In the genomic region with DNA sequence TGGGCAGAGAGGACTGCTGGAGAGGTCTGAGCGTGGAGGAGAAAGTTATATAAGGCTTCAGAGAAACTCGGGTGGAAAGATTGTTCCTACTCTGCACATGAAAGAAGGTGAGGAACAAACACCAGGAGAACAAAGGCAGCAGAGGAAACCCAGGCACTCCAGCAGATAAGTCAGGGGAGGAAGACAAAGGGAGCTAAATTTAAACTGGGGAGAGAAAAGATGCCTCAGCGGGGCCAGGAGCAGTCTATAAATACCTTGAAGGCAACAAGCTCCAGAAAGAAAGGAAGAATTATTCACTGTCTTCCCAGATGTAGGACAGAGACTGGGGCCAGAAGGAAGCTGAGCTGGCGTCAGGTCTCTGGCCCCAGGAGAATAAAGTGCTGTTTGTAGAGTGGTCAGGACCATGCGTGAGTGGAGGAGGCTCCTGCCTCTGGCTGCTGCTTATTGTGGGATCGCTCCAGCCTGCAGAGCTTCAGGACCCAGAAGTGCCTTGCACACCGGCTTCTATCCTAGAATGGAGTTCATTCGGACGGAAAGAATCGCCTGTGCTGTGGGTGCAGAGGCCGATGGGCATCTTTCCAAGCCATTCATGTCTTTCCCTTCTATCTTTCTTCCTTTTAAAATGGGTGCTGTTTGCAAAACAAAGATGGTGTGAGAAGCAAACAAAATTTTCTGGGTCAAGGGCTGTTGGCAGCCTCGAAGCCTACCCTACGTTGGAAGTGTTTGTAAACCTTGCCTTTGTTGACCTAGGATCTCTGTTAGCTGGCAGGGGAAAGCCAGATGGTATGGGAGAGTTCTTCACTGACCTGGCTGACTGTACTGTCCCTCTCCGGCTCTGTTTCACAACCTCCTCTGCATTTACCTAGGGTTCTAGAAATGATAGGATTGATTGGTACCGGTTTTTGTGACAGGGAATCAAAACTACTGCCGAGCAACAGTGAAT, we compare ENCODE assay signal across 8 mouse cellular contexts. TPM values are rescaled to one million over a fixed set of nuclear protein-coding genes. Genes with fewer than 3 reads are reported as not detected.
DNase-seq lines count a peak whose midpoint lies in the region; ATAC-seq and TF ChIP-seq lines count a peak whose summit lies in the region.

No protein-coding gene starts in this region.

- TF ChIP-seq CTCF in stomach, postnatal 0 days (IDR thresholded peaks at IDR 0.05; ENCODE audit: low read depth) = no peak

- ATAC-seq in forebrain, embryonic 11.5 days (replicated peaks; ENCODE audit: low FRiP score) = peak; percentile 24; the same call in 1 of the 2 replicates
- no peak for ATAC-seq in forebrain, embryonic 13.5 days
- no peak for ATAC-seq in heart, embryonic 13.5 days (ENCODE audit: extremely low read depth, insufficient number of reproducible peaks, low FRiP score, low TSS enrichment)
- ATAC-seq in stomach, postnatal 0 days (ENCODE audit: low FRiP score, low TSS enrichment) = 0 out of 2 replicates have a peak, but pooled peaks have one; percentile 40

- 47% methylated on average over 16 of the region's 16 CpGs for WGBS in forebrain, embryonic 11.5 days
- 37% methylated on average over 16 of the region's 16 CpGs for WGBS in forebrain, embryonic 13.5 days
- 34% methylated on average over 16 of the region's 16 CpGs for WGBS in heart, embryonic 13.5 days
- WGBS in stomach, postnatal 0 days = 31% methylated on average over 16 of the region's 16 CpGs

- no peak overlapping the region for H3K4me2 ChIP-seq in forebrain, embryonic 11.5 days (ENCODE audit: low read depth, low read length, severe bottlenecking)
- H3K4me2 ChIP-seq in forebrain, embryonic 13.5 days = no peak overlapping the region
- peak overlapping the region; percentile 60 for H3K4me2 ChIP-seq in heart, embryonic 13.5 days
- H3K4me2 ChIP-seq in stomach, postnatal 0 days (replicated peaks; ENCODE audit: low read depth) = 0 out of 2 replicates have a peak overlapping the region, but pooled peaks have one; percentile 5

- H3K9me3 ChIP-seq in forebrain, embryonic 11.5 days (ENCODE audit: control insufficient read depth, low read length) = no peaks in the 10 kb centered on the region
- no peaks in the 10 kb centered on the region for H3K9me3 ChIP-seq in forebrain, embryonic 13.5 days (replicated peaks)
- H3K9me3 ChIP-seq in heart, embryonic 13.5 days = no peaks in the 10 kb centered on the region
- H3K9me3 ChIP-seq in stomach, postnatal 0 days (ENCODE audit: control insufficient read depth, low read length) = no peaks in the 10 kb centered on the region

- no peak overlapping the region for H3K4me3 ChIP-seq in forebrain, embryonic 11.5 days (ENCODE audit: low read depth, low read length)
- no peak overlapping the region for H3K4me3 ChIP-seq in forebrain, embryonic 13.5 days
- no peak overlapping the region for H3K4me3 ChIP-seq in heart, embryonic 13.5 days
- no peak overlapping the region for H3K4me3 ChIP-seq in stomach, postnatal 0 days (ENCODE audit: low read depth, low read length)

- no peak overlapping the region for H3K27ac ChIP-seq in forebrain, embryonic 11.5 days (ENCODE audit: low read depth, low read length)
- no peak overlapping the region for H3K27ac ChIP-seq in forebrain, embryonic 13.5 days
- H3K27ac ChIP-seq in heart, embryonic 13.5 days (replicated peaks) = peak overlapping the region; percentile 70
- H3K27ac ChIP-seq in stomach, postnatal 0 days (replicated peaks) = peak overlapping the region; percentile 18; the same call in 1 of the 2 replicates

- H3K27me3 ChIP-seq in forebrain, embryonic 11.5 days (ENCODE audit: control insufficient read depth, insufficient read depth, low read length) = no peaks in the 10 kb centered on the region
- no peaks in the 10 kb centered on the region for H3K27me3 ChIP-seq in forebrain, embryonic 13.5 days
- no peaks in the 10 kb centered on the region for H3K27me3 ChIP-seq in heart, embryonic 13.5 days (replicated peaks)
- no peaks in the 10 kb centered on the region for H3K27me3 ChIP-seq in stomach, postnatal 0 days (ENCODE audit: control insufficient read depth, insufficient read depth, low read length)

- no peak for DNase-seq in forebrain, embryonic 11.5 days (ENCODE audit: low spot score)
- peak; percentile 7 for DNase-seq in ZHBTc4 (ENCODE audit: low read depth, low spot score)
- peak; percentile 45 for DNase-seq in left cerebral cortex, adult 11 months (ENCODE audit: low spot score)
- DNase-seq in stomach, postnatal 0 days (ENCODE audit: low spot score) = peak; percentile 28
- DNase-seq in thymus, postnatal 25 days = no peak
- DNase-seq in T-cell, adult 2 months (ENCODE audit: low spot score) = no peak

- no peaks in the 10 kb centered on the region for H3K4me1 ChIP-seq in forebrain, embryonic 11.5 days (replicated peaks; ENCODE audit: control insufficient read depth, insufficient read depth, low read length)
- peaks cover 9% of the 10 kb centered on the region; the same call in 1 of the 2 replicates for H3K4me1 ChIP-seq in forebrain, embryonic 13.5 days
- H3K4me1 ChIP-seq in heart, embryonic 13.5 days = peaks cover 26% of the 10 kb centered on the region
- peaks cover 5% of the 10 kb centered on the region; the same call in 1 of the 2 replicates for H3K4me1 ChIP-seq in stomach, postnatal 0 days (replicated peaks; ENCODE audit: control insufficient read depth, insufficient read depth)

- no peaks in the 10 kb centered on the region for H3K36me3 ChIP-seq in forebrain, embryonic 11.5 days (ENCODE audit: control insufficient read depth, insufficient read depth, low read length)
- no peaks in the 10 kb centered on the region for H3K36me3 ChIP-seq in forebrain, embryonic 13.5 days (ENCODE audit: poor library complexity, severe bottlenecking)
- no peaks in the 10 kb centered on the region for H3K36me3 ChIP-seq in heart, embryonic 13.5 days
- no peaks in the 10 kb centered on the region for H3K36me3 ChIP-seq in stomach, postnatal 0 days (ENCODE audit: control insufficient read depth, insufficient read depth, low read length)

- TF ChIP-seq EP300 in stomach, postnatal 0 days (optimal IDR thresholded peaks at IDR 0.05) = no peak

- no peak overlapping the region for H3K9ac ChIP-seq in forebrain, embryonic 11.5 days (ENCODE audit: low read length)
- H3K9ac ChIP-seq in forebrain, embryonic 13.5 days = no peak overlapping the region
- H3K9ac ChIP-seq in heart, embryonic 13.5 days = peak overlapping the region; percentile 56; the same call in 1 of the 2 replicates
- no peak overlapping the region for H3K9ac ChIP-seq in stomach, postnatal 0 days (ENCODE audit: low read length)

RNA-seq across cellular contexts. Expression of gene Lrrc55, which starts 55.6 kb away (rescaled TPM):
- polyA plus RNA-seq in forebrain, embryonic 11.5 days (2014; fragmentation: Nextera tagmentation; extraction: Ambion mirVana) = 0.81 and 0.87 TPM in 2 replicates
- polyA plus RNA-seq in forebrain, embryonic 13.5 days (2015; fragmentation: Nextera tagmentation; extraction: Ambion mirVana) = 4.5 and 6.2 TPM in 2 replicates
- 0.32 and 0.35 TPM in 2 replicates for polyA plus RNA-seq in heart, embryonic 13.5 days (2015; fragmentation: Nextera tagmentation; extraction: Ambion mirVana)
- polyA plus RNA-seq in stomach, postnatal 0 days (2015; fragmentation: Nextera tagmentation; extraction: Ambion mirVana) = 1.1 and 1.2 TPM in 2 replicates

Comparison
In these comparisons a context has a peak if more than half of its experiments do, and no peak if none do; other contexts are left out.
1. ATAC-seq: peak in forebrain, embryonic 11.5 days (single experiment) and stomach, postnatal 0 days (single experiment); none in forebrain, embryonic 13.5 days (single experiment) and heart, embryonic 13.5 days (single experiment).
2. DNase-seq: peak in ZHBTc4 (single experiment), left cerebral cortex, adult 11 months (single experiment) and stomach, postnatal 0 days (single experiment); none in forebrain, embryonic 11.5 days (single experiment), thymus, postnatal 25 days (single experiment) and T-cell, adult 2 months (single experiment).
3. H3K27ac ChIP-seq: peak in heart, embryonic 13.5 days (single experiment) and stomach, postnatal 0 days (single experiment); none in forebrain, embryonic 11.5 days (single experiment) and forebrain, embryonic 13.5 days (single experiment).
4. H3K4me2 ChIP-seq: peak in heart, embryonic 13.5 days (single experiment) and stomach, postnatal 0 days (single experiment); none in forebrain, embryonic 11.5 days (single experiment) and forebrain, embryonic 13.5 days (single experiment).